Mouse (Mus musculus) heart, adult 2 months (tissue): ENCODE results near the gene Pitpnm1. TPM values are rescaled to one million over a fixed set of nuclear protein-coding genes. Genes with fewer than 3 reads are reported as not detected.

Experiments
- DNase-seq, 2 experiments: peaks; one replicate each; pipeline ENCODE4 v3.0.0; 2021
- H3K27ac ChIP-seq: fragments of 200-600 bp; 2 replicates; pipeline ENCODE4 v1.8.1; 2022
- H3K27me3 ChIP-seq: fragments of 200-500 bp; 2 replicates; pipeline ENCODE4 v1.6.1; 2012; ENCODE audit warnings: mild to moderate bottlenecking, low read length, inconsistent platforms, mixed read lengths; ENCODE audit not compliant: control insufficient read depth, insufficient read depth
- H3K36me3 ChIP-seq: fragments of 200-500 bp; 2 replicates; pipeline ENCODE4 v1.6.1; 2012; ENCODE audit warnings: low read length, inconsistent platforms; ENCODE audit not compliant: control insufficient read depth, insufficient read depth
- H3K4me1 ChIP-seq: fragments of 200-500 bp; 2 replicates; pipeline ENCODE4 v1.6.1; 2011; ENCODE audit warnings: low read length; ENCODE audit not compliant: control insufficient read depth, insufficient read depth
- H3K4me3 ChIP-seq: fragments of 200-600 bp; 2 replicates; pipeline ENCODE4 v1.8.1; 2022
- H3K79me2 ChIP-seq: fragments of 200-500 bp; replicated peaks from 2 replicates; pipeline ENCODE4 v1.6.1; 2012; ENCODE audit warnings: mild to moderate bottlenecking, inconsistent platforms, low read length, moderate library complexity, mixed read lengths; ENCODE audit not compliant: control insufficient read depth, insufficient read depth
- H3K9ac ChIP-seq: fragments of 200-500 bp; 2 replicates; pipeline ENCODE4 v1.6.1; 2012; ENCODE audit warnings: low read depth, mild to moderate bottlenecking, control low read depth, inconsistent platforms, low read length, mixed read lengths
- CTCF ChIP-seq: fragments of 200-600 bp; IDR thresholded peaks from 2 replicates; pipeline ENCODE4 v1.8.1; 2022; ENCODE audit warnings: antibody characterized with exemption, mild to moderate bottlenecking, moderate library complexity
- EP300 ChIP-seq: fragments of 200-500 bp; IDR thresholded peaks from 2 replicates; pipeline ENCODE4 v1.6.1; 2011; ENCODE audit warnings: low read depth, low read length, control low read depth; ENCODE audit not compliant: insufficient read depth
- POLR2A ChIP-seq: fragments of 200-500 bp; IDR thresholded peaks from 2 replicates; pipeline ENCODE4 v1.6.1; 2011; ENCODE audit warnings: mild to moderate bottlenecking, low read depth, low read length, control low read depth; ENCODE audit not compliant: insufficient read depth
- WGBS: fragments of 180-500 bp; shearing (Covaris S2); methylation state at CpG from one replicate; pipeline ENCODE4 v1.1.7; 2018; 5-methylcytosine and 5-hydroxymethylcytosine counted together
- intact Hi-C: fragments of 180-260 bp; cut with DNase I; formaldehyde crosslinking; loops from one replicate; pipeline ENCODE4 v1.15.1; 2025
- polyA plus RNA-seq: library from polyadenylated mRNA; depleted of rRNA; stranded (reverse); fragments of >200 nt; gene quantifications from 2 replicates; pipeline ENCODE4 v1.2.3, GENCODE M21; 2012
- total RNA-seq, 2 experiments: library from RNA; stranded (reverse); gene quantifications; 2 replicates each; pipeline ENCODE4 v1.2.3; 2021

Gene Pitpnm1
- total and polyA plus RNA-seq, 3 experiments = 18.1 to 49.9 (median 19.9) TPM

DNA sequence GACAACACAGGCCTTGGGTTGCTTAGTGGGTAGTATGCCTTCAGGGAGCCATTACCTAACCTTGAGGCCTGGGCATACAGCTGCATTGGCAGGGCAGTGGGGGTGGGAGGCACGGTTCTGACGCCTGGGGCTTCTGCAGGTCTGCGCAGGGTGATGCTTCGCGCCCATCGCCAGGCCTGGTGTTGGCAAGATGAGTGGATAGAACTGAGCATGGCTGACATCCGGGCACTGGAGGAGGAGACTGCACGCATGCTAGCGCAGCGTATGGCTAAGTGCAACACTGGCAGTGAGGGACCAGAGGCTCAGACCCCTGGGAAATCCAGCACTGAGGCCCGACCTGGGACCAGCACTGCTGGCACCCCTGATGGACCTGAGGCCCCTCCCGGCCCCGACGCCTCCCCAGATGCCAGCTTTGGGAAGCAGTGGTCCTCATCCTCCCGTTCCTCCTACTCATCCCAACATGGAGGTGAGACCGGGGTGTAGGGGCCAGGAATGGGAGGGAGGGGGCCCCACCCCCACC lies 4.9 kb downstream of the Pitpnm1 start:
- no peaks in the 10 kb centered on the region for H3K27me3 ChIP-seq
- intact Hi-C loops = no loop called here
- DNase-seq = no peak
- H3K27ac ChIP-seq = no peak overlapping the region
- H3K79me2 ChIP-seq = no peaks in the 10 kb centered on the region
- no peaks in the 10 kb centered on the region; the same call in 1 of the 2 replicates for H3K4me1 ChIP-seq
- WGBS = 92% methylated on average over 16 of the region's 16 CpGs
- H3K4me3 ChIP-seq = no peak overlapping the region
- no peaks in the 10 kb centered on the region for H3K36me3 ChIP-seq
- no peak overlapping the region for H3K9ac ChIP-seq
- no peak for TF ChIP-seq CTCF
- no peak for TF ChIP-seq EP300
- no peak for TF ChIP-seq POLR2A

DNA sequence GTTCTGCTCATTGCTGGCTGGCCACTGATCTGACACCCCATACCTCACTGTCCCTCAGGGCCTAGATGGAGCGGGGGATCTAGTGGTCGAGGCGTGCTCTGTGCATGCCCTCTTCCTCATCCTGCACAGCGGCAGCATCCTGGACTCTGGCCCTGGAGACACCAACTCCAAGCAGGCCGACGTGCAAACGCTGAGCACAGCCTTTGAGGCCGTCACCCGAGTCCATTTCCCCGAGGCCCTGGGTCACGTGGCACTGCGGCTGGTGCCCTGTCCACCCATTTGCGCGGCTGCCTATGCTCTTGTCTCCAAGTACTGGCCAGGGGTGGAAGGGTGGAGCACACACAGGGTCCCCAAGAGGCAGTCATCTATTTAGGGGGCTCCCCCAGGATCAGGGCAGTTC lies 6.9 kb downstream of the Pitpnm1 start:
- WGBS = 90% methylated on average over 14 of the region's 14 CpGs
- no peak for TF ChIP-seq POLR2A
- TF ChIP-seq CTCF = no peak
- no peak for TF ChIP-seq EP300
- H3K4me3 ChIP-seq = no peak overlapping the region
- H3K27me3 ChIP-seq = no peaks in the 10 kb centered on the region
- no peaks in the 10 kb centered on the region for H3K79me2 ChIP-seq
- H3K4me1 ChIP-seq = no peaks in the 10 kb centered on the region
- intact Hi-C loops = no loop called here
- no peak overlapping the region for H3K27ac ChIP-seq
- H3K36me3 ChIP-seq = no peaks in the 10 kb centered on the region
- H3K9ac ChIP-seq = no peak overlapping the region
- DNase-seq = no peak

- H3K4me1 ChIP-seq = peaks cover 9% of the 10 kb centered on the region
- H3K4me3 ChIP-seq = no peak overlapping the region
- no peaks in the 10 kb centered on the region for H3K27me3 ChIP-seq
- DNase-seq = no peak
- H3K9ac ChIP-seq = no peak overlapping the region
- no peak overlapping the region for H3K27ac ChIP-seq
- intact Hi-C loops = no loop called here
- H3K36me3 ChIP-seq = no peaks in the 10 kb centered on the region
- TF ChIP-seq CTCF (no peak), POLR2A (no peak), EP300 (no peak)
- no peaks in the 10 kb centered on the region for H3K79me2 ChIP-seq
- 88% methylated on average over 9 of the region's 9 CpGs for WGBS
Measured at GRCm38 (mm10) chr19:4108535-4108934, 8.7 kb downstream of the Pitpnm1 start.

GRCm38 (mm10) chr19:4112063-4112960 lies 12.5 kb downstream of the Pitpnm1 start:
- Histone ChIP-seq H3K79me2 (no peaks in the 10 kb centered on the region), H3K4me3 (no peak overlapping the region), H3K9ac (no peak overlapping the region), H3K27ac (no peak overlapping the region; the same call in 1 of the 2 replicates), H3K27me3 (no peaks in the 10 kb centered on the region), H3K4me1 (peaks cover 10% of the 10 kb centered on the region), H3K36me3 (no peaks in the 10 kb centered on the region)
- DNase-seq = no peak
- intact Hi-C loops = no loop called here
- TF ChIP-seq EP300 = no peak
- TF ChIP-seq POLR2A = no peak
- TF ChIP-seq CTCF = no peak
- whole genome bisulfite sequencing = 95% methylated on average over 26 of the region's 26 CpGs

DNA sequence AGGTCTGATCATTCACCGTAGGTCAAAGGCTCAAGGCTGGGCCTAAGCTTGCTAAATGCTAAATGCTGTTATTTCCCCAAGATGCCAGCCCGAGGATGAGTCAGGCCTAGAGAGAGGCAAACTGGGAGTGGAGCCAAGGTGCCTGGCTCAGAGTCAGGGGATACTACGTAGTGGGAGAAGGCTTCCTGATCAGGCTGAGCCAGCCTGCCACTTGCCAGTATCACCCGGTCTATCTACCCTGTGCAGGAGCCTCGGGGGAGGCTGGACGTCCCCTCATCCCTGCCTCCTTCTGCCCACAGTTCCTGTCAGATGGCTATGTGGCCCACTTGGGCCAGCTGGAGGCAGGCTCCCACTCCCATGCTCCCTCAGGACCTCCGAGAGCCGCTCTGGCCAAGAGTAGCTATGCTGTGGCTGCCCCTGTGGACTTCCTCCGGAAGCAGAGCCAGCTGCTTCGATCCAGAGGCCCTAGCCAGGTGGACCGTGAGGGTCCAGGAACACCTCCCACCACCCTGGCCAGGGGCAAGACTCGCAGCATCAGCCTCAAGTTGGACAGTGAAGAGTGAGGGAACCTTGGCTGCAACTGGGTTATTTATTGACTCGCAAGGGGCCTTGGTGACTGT lies 13.5 kb downstream of the Pitpnm1 start:
- Histone ChIP-seq H3K9ac (peak overlapping the region; percentile 42), H3K27me3 (no peaks in the 10 kb centered on the region), H3K36me3 (no peaks in the 10 kb centered on the region), H3K4me3 (no peak overlapping the region), H3K27ac (peak overlapping the region; percentile 61), H3K4me1 (peaks cover 10% of the 10 kb centered on the region), H3K79me2 (no peaks in the 10 kb centered on the region)
- TF ChIP-seq EP300 (0 out of 2 replicates have a peak, but pooled peaks have one; percentile 22), CTCF (no peak), POLR2A (no peak)
- intact Hi-C loops = no loop called here
- DNase-seq = peak; percentile 83
- WGBS = 23% methylated on average over 13 of the region's 13 CpGs
